Mouse (Mus musculus) olfactory bulb, adult 2 months (tissue): ENCODE data around the gene Stx8.

Experiments used
- CTCF ChIP-seq: fragments of 200-500 bp; IDR thresholded peaks from 2 replicates; pipeline ENCODE4 v1.5.1; 2012; ENCODE audit warnings: low read depth, mild to moderate bottlenecking, low read length, moderate library complexity; ENCODE audit not compliant: insufficient read depth
- POLR2A ChIP-seq: fragments of 200-500 bp; IDR thresholded peaks from 2 replicates; pipeline ENCODE4 v1.6.1; 2012; ENCODE audit warnings: mild to moderate bottlenecking, low read depth, low read length, moderate library complexity; ENCODE audit not compliant: insufficient read depth

GRCm38 (mm10) chr11:68106053-68106452 lies 140.1 kb downstream of the Stx8 start:
- TF ChIP-seq POLR2A (no peak), CTCF (no peak)
